Mouse (Mus musculus) forebrain, postnatal 0 days (tissue): ENCODE results near the gene Atf7ip. TPM values are rescaled to one million over a fixed set of nuclear protein-coding genes. Genes with fewer than 3 reads are reported as not detected.
A peak's percentile ranks its signal among the peaks of the same experiment; 100 is the strongest.

Source experiments
- ATAC-seq: fragments of 200-750 bp; cut with Nextera tagmentation; 2 replicates; pipeline ENCODE4 v1.8.0; 2017; ENCODE audit warnings: mild to moderate bottlenecking, moderate library complexity
- DNase-seq: peaks from one replicate; pipeline ENCODE4 v3.0.0-alpha.2; 2015
- H3K27ac ChIP-seq: fragments of 300-500 bp; sonication (generic); 2 replicates; pipeline ENCODE4 v1.5.1; 2014; ENCODE audit warnings: low read depth, mild to moderate bottlenecking, antibody characterized with exemption, low read length, moderate library complexity, mixed read lengths
- H3K27me3 ChIP-seq: fragments of 300-500 bp; sonication (generic); 2 replicates; pipeline ENCODE4 v1.6.1; 2014; ENCODE audit warnings: mild to moderate bottlenecking, low read length, mixed read lengths; ENCODE audit not compliant: insufficient read depth
- H3K36me3 ChIP-seq: fragments of 300-500 bp; sonication (generic); 2 replicates; pipeline ENCODE4 v1.6.1; 2014; ENCODE audit warnings: mild to moderate bottlenecking, moderate library complexity; ENCODE audit not compliant: insufficient read depth
- H3K4me1 ChIP-seq: fragments of 300-500 bp; sonication (generic); 2 replicates; pipeline ENCODE4 v1.6.1; 2014; ENCODE audit warnings: antibody characterized with exemption; ENCODE audit not compliant: insufficient read depth
- H3K4me2 ChIP-seq: fragments of 300-500 bp; sonication (generic); 2 replicates; pipeline ENCODE4 v1.6.1; 2014; ENCODE audit warnings: low read depth, mild to moderate bottlenecking, moderate library complexity
- H3K4me3 ChIP-seq: fragments of 300-500 bp; sonication (generic); 2 replicates; pipeline ENCODE4 v1.5.1; 2014; ENCODE audit warnings: low read depth, low read length, mixed read lengths
- H3K9ac ChIP-seq: fragments of 300-500 bp; sonication (generic); 2 replicates; pipeline ENCODE4 v1.6.1; 2014; ENCODE audit warnings: mild to moderate bottlenecking
- H3K9me3 ChIP-seq: fragments of 300-500 bp; sonication (generic); 2 replicates; pipeline ENCODE4 v1.6.1; 2016; ENCODE audit warnings: low read length
- CTCF ChIP-seq: sonication (generic); IDR thresholded peaks from 2 replicates; pipeline ENCODE4 v1.5.1; 2016; ENCODE audit warnings: antibody characterized with exemption, control low read depth, low read depth
- WGBS: fragments of 180-500 bp; shearing (Covaris S2); extraction: QIAGEN DNeasy Blood & Tissue Kit; methylation state at CpG from one replicate; pipeline ENCODE4 v1.1.7; 2014; 5-methylcytosine and 5-hydroxymethylcytosine counted together
- polyA plus RNA-seq: library from polyadenylated mRNA; unstranded; fragments of >200 nt; fragmentation: Nextera tagmentation; extraction: Ambion mirVana; gene quantifications from 2 replicates; pipeline ENCODE4 v1.2.1, GENCODE M21; 2015
- total RNA-seq: library from RNA; depleted of rRNA; stranded (reverse); fragments of >200 nt; gene quantifications from 2 replicates; pipeline ENCODE4 v1.2.3, GENCODE M21; 2014

Atf7ip gene
- total and polyA plus RNA-seq, 2 experiments from 2014 or later = 23.5 to 54.8 TPM

DNA sequence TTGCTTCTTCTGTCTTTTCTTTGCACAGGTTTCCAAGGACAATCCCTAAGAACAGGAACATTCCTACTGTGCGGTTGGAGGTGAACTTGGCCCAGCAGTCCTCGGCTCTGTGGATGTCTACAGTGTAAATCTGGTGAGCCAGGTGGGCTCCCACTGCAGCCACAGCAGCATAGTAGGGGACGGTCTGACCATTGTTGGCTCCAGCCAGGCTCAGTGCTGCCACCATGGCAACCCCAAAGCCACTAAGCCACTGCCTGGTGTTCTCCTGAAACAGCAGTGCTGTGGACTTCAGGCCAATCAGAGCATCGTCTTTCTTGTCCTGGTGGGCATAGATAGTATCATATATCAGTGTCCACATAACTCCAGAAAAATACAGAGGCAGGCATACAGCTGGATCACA lies 19.8 kb upstream of the Atf7ip start:
- DNase-seq (no peak), ATAC-seq (no peak)
- H3K4me3 ChIP-seq = no peak overlapping the region
- no peak overlapping the region for H3K9ac ChIP-seq
- H3K27ac ChIP-seq = no peak overlapping the region
- H3K4me1 ChIP-seq = no peaks in the 10 kb centered on the region
- H3K36me3 ChIP-seq = no peaks in the 10 kb centered on the region
- 72% methylated on average over 4 of the region's 4 CpGs for WGBS
- no peak overlapping the region for H3K4me2 ChIP-seq
- H3K9me3 ChIP-seq = 0 out of 2 replicates have a peak, but pooled peaks cover under 1% of the 10 kb centered on the region
- no peaks in the 10 kb centered on the region for H3K27me3 ChIP-seq
- no peak for TF ChIP-seq CTCF

DNA sequence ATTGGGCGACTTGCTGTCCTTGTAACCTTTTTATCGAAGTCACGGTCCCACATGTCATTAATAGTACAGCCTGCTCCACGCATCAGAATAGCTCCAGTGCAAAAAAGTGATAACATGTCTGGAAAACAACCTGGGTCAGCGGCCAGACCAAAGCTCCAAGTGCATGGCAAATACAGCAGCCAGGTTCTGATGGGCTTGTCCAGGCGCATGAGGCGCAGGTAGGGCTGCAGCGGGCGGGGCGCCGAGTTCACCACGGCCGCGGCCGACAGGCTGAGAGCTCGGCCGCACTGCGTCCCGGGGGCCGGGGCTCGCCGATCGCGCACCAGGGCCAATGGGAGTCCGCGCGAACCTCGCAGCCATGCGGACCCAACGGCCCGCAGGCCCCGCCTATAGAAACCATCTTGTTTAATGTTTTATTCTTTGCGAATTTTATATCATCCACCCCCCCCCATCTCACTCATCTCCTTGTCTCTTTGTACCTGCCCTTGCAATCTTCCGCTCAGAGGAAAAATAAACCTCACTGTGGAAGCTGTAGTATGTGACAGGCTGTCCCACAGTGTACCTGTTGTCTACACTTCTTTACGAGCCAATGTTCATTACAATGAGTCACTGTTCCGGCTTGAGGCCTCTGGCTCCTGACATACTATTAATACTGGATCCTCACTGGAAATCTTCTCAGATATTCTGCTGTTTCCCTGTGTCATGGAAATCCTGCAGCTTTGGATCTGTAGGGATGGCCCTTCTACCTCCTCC lies 19.0 kb upstream of the Atf7ip start:
- H3K4me2 ChIP-seq = peak overlapping the region; percentile 28
- WGBS = 55% methylated on average over 36 of the region's 36 CpGs
- ATAC-seq (no peak), DNase-seq (no peak)
- H3K4me3 ChIP-seq = no peak overlapping the region
- no peak for TF ChIP-seq CTCF
- H3K9ac ChIP-seq = peak overlapping the region; percentile 18; the same call in 1 of the 2 replicates
- H3K9me3 ChIP-seq = no peaks in the 10 kb centered on the region
- no peak overlapping the region for H3K27ac ChIP-seq
- no peaks in the 10 kb centered on the region for H3K27me3 ChIP-seq
- H3K36me3 ChIP-seq = no peaks in the 10 kb centered on the region
- H3K4me1 ChIP-seq = no peaks in the 10 kb centered on the region

GRCm38 (mm10) chr6:136487554-136487950 lies 18.4 kb upstream of the Atf7ip start:
- DNase-seq = no peak
- no peak for ATAC-seq

DNA sequence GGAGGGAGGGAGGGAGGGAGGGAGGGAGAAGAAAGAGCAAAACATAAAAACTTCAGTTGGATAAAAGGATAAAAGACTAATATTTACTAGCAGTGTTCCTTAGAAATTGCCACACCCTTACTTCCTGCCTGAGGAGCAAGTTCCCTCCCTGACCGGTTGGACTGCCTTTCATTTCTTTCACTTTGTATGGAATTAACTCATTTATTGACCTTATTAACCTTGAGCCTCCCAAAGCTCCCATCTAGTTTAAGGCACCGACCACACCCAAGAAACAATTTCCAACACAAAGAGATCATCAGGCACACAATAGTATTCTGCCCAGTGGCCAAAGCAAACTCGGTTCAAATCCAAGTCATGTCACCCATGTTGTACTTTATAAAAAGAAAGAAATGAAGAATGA lies 16.1 kb upstream of the Atf7ip start:
- H3K4me1 ChIP-seq = no peaks in the 10 kb centered on the region
- H3K36me3 ChIP-seq = no peaks in the 10 kb centered on the region
- H3K9me3 ChIP-seq = no peaks in the 10 kb centered on the region
- no peak overlapping the region for H3K4me2 ChIP-seq
- H3K27me3 ChIP-seq = no peaks in the 10 kb centered on the region
- WGBS = 83% methylated on average over 3 of the region's 3 CpGs
- H3K4me3 ChIP-seq = no peak overlapping the region
- DNase-seq = no peak
- no peak for ATAC-seq
- H3K9ac ChIP-seq = no peak overlapping the region
- TF ChIP-seq CTCF = no peak
- no peak overlapping the region for H3K27ac ChIP-seq

More at GRCm38 (mm10) chr6:136487554-136487950, 18.4 kb upstream of the Atf7ip start:
- H3K4me3 ChIP-seq = no peak overlapping the region
- no peaks in the 10 kb centered on the region for H3K9me3 ChIP-seq
- no peak overlapping the region for H3K4me2 ChIP-seq
- no peaks in the 10 kb centered on the region for H3K36me3 ChIP-seq
- WGBS = 97% methylated on average over 1 of the region's 1 CpGs
- TF ChIP-seq CTCF = no peak
- H3K27ac ChIP-seq = no peak overlapping the region
- no peaks in the 10 kb centered on the region for H3K4me1 ChIP-seq
- no peaks in the 10 kb centered on the region for H3K27me3 ChIP-seq
- H3K9ac ChIP-seq = no peak overlapping the region

GRCm38 (mm10) chr6:136490516-136491475 lies 15.2 kb upstream of the Atf7ip start:
- Histone ChIP-seq H3K4me3 (no peak overlapping the region), H3K27me3 (no peaks in the 10 kb centered on the region), H3K4me2 (no peak overlapping the region), H3K36me3 (no peaks in the 10 kb centered on the region), H3K27ac (no peak overlapping the region), H3K9ac (no peak overlapping the region), H3K9me3 (no peaks in the 10 kb centered on the region), H3K4me1 (no peaks in the 10 kb centered on the region)
- TF ChIP-seq CTCF = no peak
- DNase-seq = peak; percentile 43
- ATAC-seq = peak; percentile 79; the same call in 1 of the 2 replicates
- WGBS = 52% methylated on average over 6 of the region's 6 CpGs

DNA sequence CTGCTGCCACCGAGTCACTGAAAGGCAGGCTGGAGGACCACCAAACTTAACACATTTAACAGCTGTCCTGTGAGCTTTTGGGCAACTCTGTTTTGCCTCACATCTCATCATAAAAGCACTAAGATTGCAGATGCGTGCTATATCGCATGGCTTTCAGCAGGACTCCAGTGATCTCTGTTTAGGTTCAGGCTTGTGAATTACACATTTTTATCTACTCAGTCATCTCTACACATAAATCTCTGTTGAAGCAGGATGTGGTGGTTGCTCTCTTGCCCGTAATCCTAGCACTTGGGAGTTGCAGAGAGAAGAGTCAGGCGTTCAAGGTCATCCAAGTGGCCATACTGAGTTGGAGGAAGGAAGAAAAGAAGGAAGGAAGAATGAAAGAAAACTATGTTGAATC lies 14.3 kb upstream of the Atf7ip start:
- H3K4me1 ChIP-seq = no peaks in the 10 kb centered on the region
- no peak for TF ChIP-seq CTCF
- H3K4me2 ChIP-seq = no peak overlapping the region
- WGBS = 88% methylated on average over 5 of the region's 5 CpGs
- DNase-seq = no peak
- H3K9ac ChIP-seq = no peak overlapping the region
- H3K27ac ChIP-seq = no peak overlapping the region
- H3K9me3 ChIP-seq = no peaks in the 10 kb centered on the region
- H3K27me3 ChIP-seq = no peaks in the 10 kb centered on the region
- H3K4me3 ChIP-seq = no peak overlapping the region
- H3K36me3 ChIP-seq = no peaks in the 10 kb centered on the region
- no peak for ATAC-seq

GRCm38 (mm10) chr6:136492251-136492650 lies 13.7 kb upstream of the Atf7ip start:
- Histone ChIP-seq H3K9me3 (no peaks in the 10 kb centered on the region), H3K9ac (no peak overlapping the region), H3K27me3 (no peaks in the 10 kb centered on the region), H3K4me3 (no peak overlapping the region), H3K36me3 (no peaks in the 10 kb centered on the region), H3K4me2 (no peak overlapping the region), H3K27ac (no peak overlapping the region), H3K4me1 (no peaks in the 10 kb centered on the region)
- no peak for DNase-seq
- no peak for ATAC-seq
- TF ChIP-seq CTCF = no peak
- WGBS = 94% methylated on average over 4 of the region's 4 CpGs
